Mouse (Mus musculus) forebrain, embryonic 11.5 days (tissue): ENCODE measurements around the gene Kbtbd7. TPM values are rescaled to one million over a fixed set of nuclear protein-coding genes. Genes with fewer than 3 reads are reported as not detected.
A peak's percentile ranks its signal among the peaks of the same experiment; 100 is the strongest.
"Not testable (repeated sequence)": the region's sequence is repeated elsewhere in the genome, so short reads cannot be mapped to it uniquely, and the experiment has no call there.

Experiments
- ATAC-seq: fragments of 200-750 bp; cut with Nextera tagmentation; replicated peaks from 2 replicates; pipeline ENCODE4 v1.8.0; 2017; ENCODE audit warnings: moderate TSS enrichment; ENCODE audit not compliant: low FRiP score
- DNase-seq: peaks from one replicate; pipeline ENCODE4 v3.0.0-alpha.2; 2017; ENCODE audit warnings: low spot score
- H3K27ac ChIP-seq: fragments of 300-500 bp; sonication (generic); 2 replicates; pipeline ENCODE4 v1.5.1; 2014; ENCODE audit warnings: low read depth, low read length
- H3K27me3 ChIP-seq: fragments of 300-500 bp; sonication (generic); 2 replicates; pipeline ENCODE4 v1.6.1; 2014; ENCODE audit warnings: mild to moderate bottlenecking, low read length, mixed read lengths; ENCODE audit not compliant: control insufficient read depth, insufficient read depth
- H3K36me3 ChIP-seq: fragments of 300-500 bp; sonication (generic); 2 replicates; pipeline ENCODE4 v1.6.1; 2014; ENCODE audit warnings: mild to moderate bottlenecking, low read length, moderate library complexity, mixed read lengths; ENCODE audit not compliant: control insufficient read depth, insufficient read depth
- H3K4me1 ChIP-seq: fragments of 300-500 bp; sonication (generic); replicated peaks from 2 replicates; pipeline ENCODE4 v1.6.1; 2014; ENCODE audit warnings: low read length, mixed read lengths; ENCODE audit not compliant: control insufficient read depth, insufficient read depth
- H3K4me2 ChIP-seq: fragments of 300-500 bp; sonication (generic); 2 replicates; pipeline ENCODE4 v1.6.1; 2014; ENCODE audit warnings: low read depth, mild to moderate bottlenecking, low read length, moderate library complexity, mixed read lengths; ENCODE audit not compliant: severe bottlenecking
- H3K4me3 ChIP-seq: fragments of 300-500 bp; sonication (generic); 2 replicates; pipeline ENCODE4 v1.5.1; 2014; ENCODE audit warnings: low read depth, low read length
- H3K9ac ChIP-seq: fragments of 300-500 bp; sonication (generic); 2 replicates; pipeline ENCODE4 v1.6.1; 2014; ENCODE audit warnings: low read length
- H3K9me3 ChIP-seq: fragments of 300-500 bp; sonication (generic); 2 replicates; pipeline ENCODE4 v1.6.1; 2016; ENCODE audit warnings: low read length, mixed read lengths; ENCODE audit not compliant: control insufficient read depth
- WGBS: fragments of 180-500 bp; shearing (Covaris S2); extraction: QIAGEN DNeasy Blood & Tissue Kit; methylation state at CpG from one replicate; pipeline ENCODE4 v1.1.7; 2014; 5-methylcytosine and 5-hydroxymethylcytosine counted together
- polyA plus RNA-seq: library from polyadenylated mRNA; unstranded; fragments of >200 nt; fragmentation: Nextera tagmentation; extraction: Ambion mirVana; gene quantifications from 2 replicates; pipeline ENCODE4 v1.2.1, GENCODE M21; 2014

Gene Kbtbd7
- polyA plus RNA-seq, 1 experiment from 2014 or later, result 21.3 TPM

DNA sequence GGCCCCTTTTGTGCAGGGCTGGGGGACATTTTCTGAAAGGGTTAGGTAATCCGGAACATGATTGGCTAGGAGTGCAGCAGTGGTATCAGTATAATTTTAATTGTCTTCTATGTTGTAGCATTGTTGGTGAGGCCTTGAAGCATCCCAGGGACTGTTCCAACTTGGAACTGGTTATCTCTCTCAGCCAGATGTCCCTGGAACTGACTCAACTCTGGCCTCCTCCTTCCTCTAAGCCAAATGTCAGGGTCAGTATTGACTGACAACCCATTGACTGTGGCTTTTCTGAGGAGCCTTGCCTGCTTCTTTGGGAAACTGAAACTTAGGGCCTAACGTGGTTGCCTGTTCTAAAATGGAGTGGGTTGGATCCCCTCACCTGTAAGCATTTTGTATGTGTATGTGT, 14.3 kb downstream of the Kbtbd7 start:
- Histone ChIP-seq H3K9ac (no peak overlapping the region), H3K27ac (no peak overlapping the region), H3K9me3 (no peaks in the 10 kb centered on the region), H3K4me3 (no peak overlapping the region), H3K4me1 (peaks cover 3% of the 10 kb centered on the region; the same call in 1 of the 2 replicates), H3K36me3 (no peaks in the 10 kb centered on the region), H3K27me3 (no peaks in the 10 kb centered on the region), H3K4me2 (no peak overlapping the region)
- DNase-seq (no peak), ATAC-seq (no peak)
- 84% methylated on average over 2 of the region's 2 CpGs for WGBS

- Histone ChIP-seq H3K4me3 (no peak overlapping the region), H3K27ac (no peak overlapping the region), H3K9me3 (no peaks in the 10 kb centered on the region), H3K9ac (no peak overlapping the region), H3K4me1 (peaks cover 3% of the 10 kb centered on the region; the same call in 1 of the 2 replicates), H3K4me2 (no peak overlapping the region), H3K36me3 (no peaks in the 10 kb centered on the region), H3K27me3 (no peaks in the 10 kb centered on the region)
- DNase-seq, result no peak
- ATAC-seq, result no peak
- 87% methylated on average over 5 of the region's 5 CpGs for WGBS
Measured at GRCm38 (mm10) chr14:79441441-79441840, 15.1 kb downstream of the Kbtbd7 start.

DNA sequence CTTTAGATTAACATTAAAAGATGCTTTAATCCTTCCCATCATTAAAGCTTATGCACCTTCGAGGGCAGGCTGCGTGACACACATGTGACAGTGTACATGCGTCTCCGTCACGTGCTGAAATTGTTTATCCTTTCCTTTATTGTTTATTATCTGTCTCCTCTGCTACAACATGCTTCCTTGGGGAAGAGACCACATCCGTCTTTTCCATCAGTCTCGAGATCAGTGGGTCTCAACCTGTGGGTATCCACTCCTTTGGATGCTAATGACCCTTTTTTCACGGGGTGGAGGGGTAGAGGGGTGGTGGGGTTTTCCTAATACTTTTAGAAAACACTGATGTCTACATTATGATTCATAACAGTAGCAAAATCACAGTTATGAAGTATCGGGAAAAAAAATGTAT, 18.3 kb downstream of the Kbtbd7 start:
- Histone ChIP-seq H3K4me3 (no peak overlapping the region), H3K9ac (no peak overlapping the region), H3K27me3 (no peaks in the 10 kb centered on the region), H3K27ac (no peak overlapping the region), H3K36me3 (no peaks in the 10 kb centered on the region), H3K4me1 (peaks cover 3% of the 10 kb centered on the region; the same call in 1 of the 2 replicates), H3K9me3 (no peaks in the 10 kb centered on the region), H3K4me2 (peak overlapping the region; percentile 52)
- DNase-seq, result no peak
- WGBS, result 80% methylated on average over 9 of the region's 9 CpGs
- ATAC-seq, result peak; percentile 53

GRCm38 (mm10) chr14:79445055-79445620, 18.8 kb downstream of the Kbtbd7 start:
- peak; percentile 83 for ATAC-seq

DNA sequence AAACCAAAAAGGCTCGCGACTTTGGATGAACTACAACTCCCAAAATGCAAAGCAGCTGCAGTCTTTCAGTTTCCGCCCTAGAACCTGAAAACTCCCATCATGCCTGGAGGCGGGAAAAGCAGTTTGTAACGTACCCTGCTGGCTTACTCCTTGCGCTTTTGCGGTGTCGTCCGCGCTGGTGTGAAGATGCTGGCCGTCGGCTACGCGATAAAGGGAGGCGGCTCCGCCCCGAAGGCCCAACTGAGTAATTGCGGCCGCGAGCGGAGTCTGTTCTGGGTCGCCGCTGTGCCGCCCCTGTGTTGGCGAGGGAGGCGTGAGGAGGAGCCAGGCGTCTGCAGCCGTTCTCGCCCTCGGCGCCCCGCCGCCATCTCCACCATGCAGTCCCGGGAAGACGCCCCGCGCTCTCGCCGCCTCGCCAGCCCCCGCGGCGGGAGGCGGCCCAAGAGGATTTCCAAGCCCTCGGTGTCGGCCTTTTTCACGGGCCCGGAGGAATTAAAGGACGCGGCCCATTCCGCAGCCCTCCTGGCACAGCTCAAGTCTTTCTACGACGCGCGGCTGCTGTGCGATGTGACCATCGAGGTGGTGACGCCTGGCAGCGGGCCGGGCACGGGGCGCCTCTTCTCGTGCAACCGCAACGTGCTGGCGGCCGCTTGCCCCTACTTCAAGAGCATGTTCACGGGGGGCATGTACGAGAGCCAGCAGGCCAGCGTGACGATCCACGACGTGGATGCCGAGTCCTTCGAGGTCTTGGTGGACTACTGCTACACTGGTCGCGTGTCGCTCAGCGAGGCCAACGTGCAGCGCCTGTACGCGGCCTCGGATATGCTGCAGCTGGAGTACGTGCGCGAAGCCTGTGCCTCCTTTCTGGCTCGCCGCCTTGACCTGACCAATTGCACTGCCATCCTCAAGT, 25.6 kb downstream of the Kbtbd7 start, which contains the start of gene Kbtbd6:
Gene Kbtbd6, plus strand, starts transcription at position 155 of the 910 bp plus-strand sequence.
- peak within 1 kb of the TSS; percentile 33 for H3K4me3 ChIP-seq
- not testable (repeated sequence) for H3K36me3 ChIP-seq, H3K27ac ChIP-seq, H3K27me3 ChIP-seq, H3K4me1 ChIP-seq, H3K9me3 ChIP-seq
- peak; percentile 90 for ATAC-seq
- peak; percentile 88 for DNase-seq
- H3K4me2 ChIP-seq, result peak within 1 kb of the TSS; percentile 59
- H3K9ac ChIP-seq, result peak within 1 kb of the TSS; percentile 51
- WGBS, result 13% methylated on average over 39 of the region's 89 CpGs

More at GRCm38 (mm10) chr14:79445055-79445620, 18.8 kb downstream of the Kbtbd7 start:
- H3K9ac ChIP-seq, result peak overlapping the region; percentile 14
- peak; percentile 59 for DNase-seq
- H3K4me1 ChIP-seq, result peaks cover 3% of the 10 kb centered on the region; the same call in 1 of the 2 replicates
- no peaks in the 10 kb centered on the region for H3K9me3 ChIP-seq
- peak overlapping the region; percentile 52 for H3K4me2 ChIP-seq
- 17% methylated on average over 16 of the region's 16 CpGs for WGBS
- H3K36me3 ChIP-seq, result no peaks in the 10 kb centered on the region
- no peaks in the 10 kb centered on the region for H3K27me3 ChIP-seq
- peak overlapping the region; percentile 79 for H3K27ac ChIP-seq
- H3K4me3 ChIP-seq, result peak overlapping the region; percentile 13; the same call in 1 of the 2 replicates

DNA sequence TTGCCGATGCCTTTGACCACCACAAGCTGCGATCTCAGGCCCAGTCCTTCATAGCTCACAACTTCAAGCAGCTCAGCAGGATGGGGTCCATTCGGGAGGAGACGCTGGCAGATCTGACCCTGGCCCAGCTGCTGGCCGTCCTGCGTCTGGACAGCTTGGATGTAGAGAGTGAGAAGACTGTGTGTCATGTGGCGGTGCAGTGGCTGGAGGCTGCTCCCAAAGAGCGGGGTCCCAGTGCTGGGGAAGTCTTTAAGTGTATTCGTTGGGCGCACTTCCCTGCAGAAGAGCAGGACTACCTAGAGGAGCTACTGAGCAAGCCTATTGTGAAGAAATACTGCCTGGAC, 26.3 kb downstream of the Kbtbd7 start:
- not testable (repeated sequence) for H3K4me1 ChIP-seq, H3K4me2 ChIP-seq, H3K36me3 ChIP-seq, DNase-seq, H3K9me3 ChIP-seq, H3K4me3 ChIP-seq, H3K27ac ChIP-seq, H3K9ac ChIP-seq, H3K27me3 ChIP-seq
- WGBS, result 95% methylated on average over 6 of the region's 10 CpGs
- peak; percentile 4; the same call in 1 of the 2 replicates for ATAC-seq

DNA sequence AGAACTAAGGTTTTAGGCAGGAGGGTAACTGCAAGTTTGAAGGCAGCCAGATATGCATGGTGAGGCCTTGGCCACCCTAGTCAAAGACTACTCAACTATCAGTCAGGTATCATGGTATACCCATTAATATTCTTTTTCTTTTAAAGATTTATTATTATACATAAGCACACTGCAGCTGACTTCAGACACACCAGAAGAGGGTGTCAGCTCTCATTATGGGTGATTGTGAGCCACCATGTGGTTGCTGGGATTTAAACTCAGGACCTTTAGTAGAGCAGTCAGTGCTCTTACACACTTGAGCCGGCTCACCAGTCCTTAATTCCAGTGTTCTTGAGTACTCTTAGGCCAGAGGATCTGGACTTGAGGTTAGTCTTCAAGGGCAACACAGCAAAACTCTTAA, 34.1 kb downstream of the Kbtbd7 start:
- DNase-seq, result no peak
- no peak overlapping the region for H3K9ac ChIP-seq

DNA sequence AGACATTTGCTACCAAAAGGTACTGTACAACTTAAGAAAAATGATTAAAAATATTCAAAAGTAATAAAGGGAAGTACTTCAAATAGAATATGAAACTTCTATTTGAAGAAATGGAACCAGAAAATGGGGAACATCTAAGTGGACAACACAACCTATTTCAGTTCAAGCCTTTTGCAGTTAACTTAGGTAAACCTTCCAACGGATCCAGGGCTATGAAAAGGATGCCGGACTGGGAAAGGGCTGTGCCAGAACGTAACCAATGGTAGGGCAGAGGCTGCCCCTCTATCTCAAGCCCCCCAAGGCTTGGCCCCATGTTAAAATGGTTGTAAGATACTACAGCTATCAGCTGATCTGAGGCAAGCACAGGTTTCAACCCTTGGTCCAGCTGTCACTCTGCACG, 34.7 kb downstream of the Kbtbd7 start:
- H3K4me2 ChIP-seq, result no peak overlapping the region
- no peaks in the 10 kb centered on the region for H3K27me3 ChIP-seq
- no peaks in the 10 kb centered on the region for H3K4me1 ChIP-seq
- H3K9me3 ChIP-seq, result no peaks in the 10 kb centered on the region
- DNase-seq (no peak), ATAC-seq (no peak)
- H3K36me3 ChIP-seq, result no peaks in the 10 kb centered on the region; the same call in 1 of the 2 replicates
- H3K9ac ChIP-seq, result no peak overlapping the region
- WGBS, result 92% methylated on average over 4 of the region's 4 CpGs
- no peak overlapping the region for H3K4me3 ChIP-seq
- no peak overlapping the region for H3K27ac ChIP-seq

More for the DNA sequence above, 34.1 kb downstream of the Kbtbd7 start:
- no peak for ATAC-seq
- WGBS, result 85% methylated on average over 1 of the region's 1 CpGs
- no peak overlapping the region for H3K27ac ChIP-seq
- no peak overlapping the region for H3K4me2 ChIP-seq
- no peak overlapping the region for H3K4me3 ChIP-seq
- no peaks in the 10 kb centered on the region for H3K27me3 ChIP-seq
- H3K9me3 ChIP-seq, result no peaks in the 10 kb centered on the region
- no peaks in the 10 kb centered on the region; the same call in 1 of the 2 replicates for H3K36me3 ChIP-seq
- H3K4me1 ChIP-seq, result no peaks in the 10 kb centered on the region
